Mouse (Mus musculus): ENCODE results near the gene Lipe.

GRCm38 (mm10) chr7:25393451-25394210 is 4.9 kb downstream of the Lipe start:
- TF ChIP-seq CHD2 (IDR thresholded peaks at IDR 0.05; ENCODE audit: low read depth, low read length) (no peak), ZC3H11A (IDR thresholded peaks at IDR 0.05; ENCODE audit: borderline replicate concordance, low read depth, low read length) (no peak), MAFK (IDR thresholded peaks at IDR 0.05; ENCODE audit: insufficient read depth, low read depth, low read length) (no peak)

Measured in ES-E14 (cell line).